Mouse (Mus musculus): Measurements from ENCODE around the gene Med14. TPM values are rescaled to one million over a fixed set of nuclear protein-coding genes. Genes with fewer than 3 reads are reported as not detected.

Gene Med14
- polyA plus RNA-seq, 1 experiment from 2014 or later: 20.7 TPM

- Histone ChIP-seq H3K9ac (replicated peaks; ENCODE audit: low read depth, low read length) (no peak overlapping the region), H3K4me2 (replicated peaks; ENCODE audit: low read depth, low read length) (no peak overlapping the region), H3K4me3 (ENCODE audit: low read depth, low read length) (no peak overlapping the region), H3K36me3 (ENCODE audit: control insufficient read depth, insufficient read depth, low read length) (no peaks in the 10 kb centered on the region), H3K4me1 (ENCODE audit: control insufficient read depth, insufficient read depth, low read length) (no peaks in the 10 kb centered on the region), H3K9me3 (ENCODE audit: control insufficient read depth, low read depth, low read length) (no peaks in the 10 kb centered on the region), H3K27me3 (ENCODE audit: control insufficient read depth, insufficient read depth, low read length) (no peaks in the 10 kb centered on the region), H3K27ac (ENCODE audit: low read length) (no peak overlapping the region)
- ATAC-seq (ENCODE audit: insufficient number of reproducible peaks, insufficient read depth, low FRiP score, low read depth): no peak
- 72% methylated on average over 12 of the region's 12 CpGs for WGBS
These were observed 116.2 kb downstream of the Med14 start for GRCm38 (mm10) chrX:12645531-12646304.

GRCm38 (mm10) chrX:12644976-12645375 lies 116.9 kb downstream of the Med14 start:
- 48% methylated on average over 2 of the region's 2 CpGs for WGBS
- Histone ChIP-seq H3K4me3 (ENCODE audit: low read depth, low read length) (no peak overlapping the region), H3K27me3 (ENCODE audit: control insufficient read depth, insufficient read depth, low read length) (no peaks in the 10 kb centered on the region), H3K9ac (replicated peaks; ENCODE audit: low read depth, low read length) (no peak overlapping the region), H3K27ac (ENCODE audit: low read length) (no peak overlapping the region), H3K9me3 (ENCODE audit: control insufficient read depth, low read depth, low read length) (no peaks in the 10 kb centered on the region), H3K4me1 (ENCODE audit: control insufficient read depth, insufficient read depth, low read length) (no peaks in the 10 kb centered on the region), H3K4me2 (replicated peaks; ENCODE audit: low read depth, low read length) (no peak overlapping the region), H3K36me3 (ENCODE audit: control insufficient read depth, insufficient read depth, low read length) (no peaks in the 10 kb centered on the region)
- ATAC-seq (ENCODE audit: insufficient number of reproducible peaks, insufficient read depth, low FRiP score, low read depth): no peak

Other genes with a start within 250 kb of the Med14 start
- gene Atp6ap2, start 174.3 kb downstream of the Med14 start, polyA plus RNA-seq (2014; fragmentation: Nextera tagmentation; extraction: Ambion mirVana): 106 and 109 TPM in 2 replicates
- gene 1810030O07Rik, start 88.4 kb downstream of the Med14 start, polyA plus RNA-seq (2014; fragmentation: Nextera tagmentation; extraction: Ambion mirVana): 40.7 and 43.3 TPM in 2 replicates